Mouse (Mus musculus): ENCODE results near the gene Rassf2. TPM values are rescaled to one million over a fixed set of nuclear protein-coding genes. Genes with fewer than 3 reads are reported as not detected.

The Rassf2 gene
- polyA plus RNA-seq, 1 experiment from 2014 or later, result 9.9 TPM

- 32% methylated on average over 7 of the region's 7 CpGs for WGBS
- no peaks in the 10 kb centered on the region for H3K27me3 ChIP-seq (ENCODE audit: control insufficient read depth, insufficient read depth, low read length)
- no peak overlapping the region for H3K4me2 ChIP-seq (replicated peaks; ENCODE audit: low read depth, low read length)
- H3K9ac ChIP-seq (ENCODE audit: low read depth, low read length), result no peak overlapping the region
- no peak overlapping the region for H3K4me3 ChIP-seq (ENCODE audit: low read length)
- H3K27ac ChIP-seq (ENCODE audit: low read depth, low read length), result no peak overlapping the region
- no peaks in the 10 kb centered on the region for H3K9me3 ChIP-seq (ENCODE audit: control insufficient read depth, low read length)
- no peaks in the 10 kb centered on the region for H3K36me3 ChIP-seq (ENCODE audit: control insufficient read depth, insufficient read depth, low read length)
- no peak for ATAC-seq (ENCODE audit: low FRiP score, low TSS enrichment)
- 0 out of 2 replicates have a peak, but pooled peaks cover 4% of the 10 kb centered on the region for H3K4me1 ChIP-seq (ENCODE audit: control insufficient read depth, insufficient read depth, low read length)
Measured at GRCm38 (mm10) chr2:132017611-132018010, 12.4 kb downstream of the Rassf2 start.

GRCm38 (mm10) chr2:132016034-132016433 is 14.0 kb downstream of the Rassf2 start:
- Histone ChIP-seq H3K4me1 (ENCODE audit: control insufficient read depth, insufficient read depth, low read length) (0 out of 2 replicates have a peak, but pooled peaks cover 4% of the 10 kb centered on the region), H3K27me3 (ENCODE audit: control insufficient read depth, insufficient read depth, low read length) (no peaks in the 10 kb centered on the region), H3K9me3 (ENCODE audit: control insufficient read depth, low read length) (no peaks in the 10 kb centered on the region), H3K27ac (ENCODE audit: low read depth, low read length) (no peak overlapping the region), H3K4me2 (replicated peaks; ENCODE audit: low read depth, low read length) (no peak overlapping the region), H3K9ac (ENCODE audit: low read depth, low read length) (no peak overlapping the region), H3K36me3 (ENCODE audit: control insufficient read depth, insufficient read depth, low read length) (no peaks in the 10 kb centered on the region), H3K4me3 (ENCODE audit: low read length) (no peak overlapping the region)
- 86% methylated on average over 1 of the region's 1 CpGs for WGBS
- ATAC-seq (ENCODE audit: low FRiP score, low TSS enrichment), result no peak

GRCm38 (mm10) chr2:132013152-132013551 is 16.9 kb downstream of the Rassf2 start:
- Histone ChIP-seq H3K4me2 (replicated peaks; ENCODE audit: low read depth, low read length) (no peak overlapping the region), H3K27me3 (ENCODE audit: control insufficient read depth, insufficient read depth, low read length) (no peaks in the 10 kb centered on the region), H3K9ac (ENCODE audit: low read depth, low read length) (no peak overlapping the region), H3K9me3 (ENCODE audit: control insufficient read depth, low read length) (no peaks in the 10 kb centered on the region), H3K4me3 (ENCODE audit: low read length) (no peak overlapping the region), H3K27ac (ENCODE audit: low read depth, low read length) (no peak overlapping the region), H3K4me1 (ENCODE audit: control insufficient read depth, insufficient read depth, low read length) (peaks cover 5% of the 10 kb centered on the region; the same call in 1 of the 2 replicates), H3K36me3 (ENCODE audit: control insufficient read depth, insufficient read depth, low read length) (no peaks in the 10 kb centered on the region)
- ATAC-seq (ENCODE audit: low FRiP score, low TSS enrichment), result no peak
- WGBS, result 88% methylated on average over 4 of the region's 4 CpGs

- Histone ChIP-seq H3K4me1 (ENCODE audit: control insufficient read depth, insufficient read depth, low read length) (peaks cover 22% of the 10 kb centered on the region), H3K4me3 (ENCODE audit: low read length) (no peak overlapping the region), H3K9me3 (ENCODE audit: control insufficient read depth, low read length) (no peaks in the 10 kb centered on the region), H3K9ac (ENCODE audit: low read depth, low read length) (no peak overlapping the region), H3K27ac (ENCODE audit: low read depth, low read length) (no peak overlapping the region), H3K27me3 (ENCODE audit: control insufficient read depth, insufficient read depth, low read length) (no peaks in the 10 kb centered on the region), H3K36me3 (ENCODE audit: control insufficient read depth, insufficient read depth, low read length) (no peaks in the 10 kb centered on the region), H3K4me2 (replicated peaks; ENCODE audit: low read depth, low read length) (no peak overlapping the region)
- WGBS, result 96% methylated on average over 2 of the region's 2 CpGs
- ATAC-seq (ENCODE audit: low FRiP score, low TSS enrichment), result no peak
Measured at GRCm38 (mm10) chr2:132010781-132011180, 19.3 kb downstream of the Rassf2 start.

GRCm38 (mm10) chr2:132008186-132008585 is 21.9 kb downstream of the Rassf2 start:
- 30% methylated on average over 4 of the region's 4 CpGs for WGBS
- H3K36me3 ChIP-seq (ENCODE audit: control insufficient read depth, insufficient read depth, low read length), result no peaks in the 10 kb centered on the region
- H3K27me3 ChIP-seq (ENCODE audit: control insufficient read depth, insufficient read depth, low read length), result no peaks in the 10 kb centered on the region
- no peak overlapping the region for H3K27ac ChIP-seq (ENCODE audit: low read depth, low read length)
- peaks cover 22% of the 10 kb centered on the region for H3K4me1 ChIP-seq (ENCODE audit: control insufficient read depth, insufficient read depth, low read length)
- H3K9me3 ChIP-seq (ENCODE audit: control insufficient read depth, low read length), result no peaks in the 10 kb centered on the region
- ATAC-seq (ENCODE audit: low FRiP score, low TSS enrichment), result no peak
- H3K4me3 ChIP-seq (ENCODE audit: low read length), result no peak overlapping the region
- H3K9ac ChIP-seq (ENCODE audit: low read depth, low read length), result no peak overlapping the region; the same call in 1 of the 2 replicates
- H3K4me2 ChIP-seq (replicated peaks; ENCODE audit: low read depth, low read length), result no peak overlapping the region

GRCm38 (mm10) chr2:132007475-132007819 is 22.6 kb downstream of the Rassf2 start:
- no peaks in the 10 kb centered on the region for H3K36me3 ChIP-seq (ENCODE audit: control insufficient read depth, insufficient read depth, low read length)
- H3K27ac ChIP-seq (ENCODE audit: low read depth, low read length), result no peak overlapping the region
- ATAC-seq (ENCODE audit: low FRiP score, low TSS enrichment), result peak; percentile 56; the same call in 1 of the 2 replicates
- H3K4me2 ChIP-seq (replicated peaks; ENCODE audit: low read depth, low read length), result no peak overlapping the region
- 20% methylated on average over 6 of the region's 6 CpGs for WGBS
- H3K9me3 ChIP-seq (ENCODE audit: control insufficient read depth, low read length), result no peaks in the 10 kb centered on the region
- no peaks in the 10 kb centered on the region for H3K27me3 ChIP-seq (ENCODE audit: control insufficient read depth, insufficient read depth, low read length)
- peaks cover 22% of the 10 kb centered on the region for H3K4me1 ChIP-seq (ENCODE audit: control insufficient read depth, insufficient read depth, low read length)
- no peak overlapping the region for H3K9ac ChIP-seq (ENCODE audit: low read depth, low read length)
- no peak overlapping the region for H3K4me3 ChIP-seq (ENCODE audit: low read length)

- H3K27me3 ChIP-seq (ENCODE audit: control insufficient read depth, insufficient read depth, low read length), result no peaks in the 10 kb centered on the region
- no peaks in the 10 kb centered on the region for H3K36me3 ChIP-seq (ENCODE audit: control insufficient read depth, insufficient read depth, low read length)
- 57% methylated on average over 18 of the region's 18 CpGs for WGBS
- H3K4me3 ChIP-seq (ENCODE audit: low read length), result no peak overlapping the region
- peak overlapping the region; percentile 24; the same call in 1 of the 2 replicates for H3K27ac ChIP-seq (ENCODE audit: low read depth, low read length)
- no peaks in the 10 kb centered on the region for H3K9me3 ChIP-seq (ENCODE audit: control insufficient read depth, low read length)
- H3K4me2 ChIP-seq (replicated peaks; ENCODE audit: low read depth, low read length), result no peak overlapping the region
- peak; percentile 50 for ATAC-seq (ENCODE audit: low FRiP score, low TSS enrichment)
- H3K4me1 ChIP-seq (ENCODE audit: control insufficient read depth, insufficient read depth, low read length), result peaks cover 22% of the 10 kb centered on the region
- no peak overlapping the region for H3K9ac ChIP-seq (ENCODE audit: low read depth, low read length)
Measured at GRCm38 (mm10) chr2:132006561-132007474, 23.2 kb downstream of the Rassf2 start.

GRCm38 (mm10) chr2:132005445-132005844 is 24.6 kb downstream of the Rassf2 start:
- no peak overlapping the region for H3K27ac ChIP-seq (ENCODE audit: low read depth, low read length)
- no peak overlapping the region for H3K4me3 ChIP-seq (ENCODE audit: low read length)
- H3K27me3 ChIP-seq (ENCODE audit: control insufficient read depth, insufficient read depth, low read length), result no peaks in the 10 kb centered on the region
- no peaks in the 10 kb centered on the region for H3K9me3 ChIP-seq (ENCODE audit: control insufficient read depth, low read length)
- H3K36me3 ChIP-seq (ENCODE audit: control insufficient read depth, insufficient read depth, low read length), result no peaks in the 10 kb centered on the region
- H3K4me2 ChIP-seq (replicated peaks; ENCODE audit: low read depth, low read length), result no peak overlapping the region
- 83% methylated on average over 4 of the region's 4 CpGs for WGBS
- no peak overlapping the region for H3K9ac ChIP-seq (ENCODE audit: low read depth, low read length)
- ATAC-seq (ENCODE audit: low FRiP score, low TSS enrichment), result no peak
- peaks cover 22% of the 10 kb centered on the region for H3K4me1 ChIP-seq (ENCODE audit: control insufficient read depth, insufficient read depth, low read length)

- Histone ChIP-seq H3K9me3 (ENCODE audit: control insufficient read depth, low read length) (no peaks in the 10 kb centered on the region), H3K4me3 (ENCODE audit: low read length) (no peak overlapping the region), H3K4me2 (replicated peaks; ENCODE audit: low read depth, low read length) (no peak overlapping the region), H3K9ac (ENCODE audit: low read depth, low read length) (no peak overlapping the region), H3K4me1 (ENCODE audit: control insufficient read depth, insufficient read depth, low read length) (peaks cover 22% of the 10 kb centered on the region), H3K36me3 (ENCODE audit: control insufficient read depth, insufficient read depth, low read length) (no peaks in the 10 kb centered on the region), H3K27ac (ENCODE audit: low read depth, low read length) (no peak overlapping the region), H3K27me3 (ENCODE audit: control insufficient read depth, insufficient read depth, low read length) (no peaks in the 10 kb centered on the region)
- 76% methylated on average over 9 of the region's 9 CpGs for WGBS
- no peak for ATAC-seq (ENCODE audit: low FRiP score, low TSS enrichment)
Measured at GRCm38 (mm10) chr2:132004495-132005136, 25.4 kb downstream of the Rassf2 start.
